Mouse (Mus musculus) left cerebral cortex, adult 9 months (tissue): ENCODE data around the gene Gimap8.

Experiments
- DNase-seq, 2 experiments: peaks; one replicate each; pipeline ENCODE4 v3.0.0; 2022; ENCODE audit warnings: low spot score in 2 of 2

Gene Gimap8

GRCm38 (mm10) chr6:48704146-48704545 is 57.1 kb downstream of the Gimap8 start:
- DNase-seq = no peak

DNA sequence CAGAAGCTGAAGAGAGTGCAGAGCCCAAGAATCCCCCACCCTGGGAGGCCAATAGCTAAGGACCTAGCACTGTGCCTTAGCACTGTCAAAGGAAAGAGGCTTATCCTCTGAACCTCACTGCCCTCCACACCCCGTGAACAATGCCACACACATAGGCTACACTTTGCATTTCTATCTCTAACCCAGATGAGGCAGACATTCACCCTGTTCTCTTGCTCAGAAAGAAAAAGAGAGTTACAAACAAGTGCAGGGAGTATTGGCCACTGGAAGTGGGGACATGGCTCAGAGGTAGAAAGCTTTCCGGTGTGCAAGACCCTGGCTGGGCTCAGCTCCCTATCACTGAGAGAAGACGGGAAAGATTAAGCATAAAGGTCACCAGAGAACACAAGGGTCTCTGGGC is 59.1 kb downstream of the Gimap8 start:
- DNase-seq = no peak
